Mouse (Mus musculus): ENCODE measurements around the gene Pecam1.
"Not testable (repeated sequence)": the region's sequence is repeated elsewhere in the genome, so short reads cannot be mapped to it uniquely, and the experiment has no call there.

Gene Pecam1

GRCm38 (mm10) chr11:106728402-106729366, 21.7 kb downstream of the Pecam1 start:
- DNase-seq = no peak

DNA sequence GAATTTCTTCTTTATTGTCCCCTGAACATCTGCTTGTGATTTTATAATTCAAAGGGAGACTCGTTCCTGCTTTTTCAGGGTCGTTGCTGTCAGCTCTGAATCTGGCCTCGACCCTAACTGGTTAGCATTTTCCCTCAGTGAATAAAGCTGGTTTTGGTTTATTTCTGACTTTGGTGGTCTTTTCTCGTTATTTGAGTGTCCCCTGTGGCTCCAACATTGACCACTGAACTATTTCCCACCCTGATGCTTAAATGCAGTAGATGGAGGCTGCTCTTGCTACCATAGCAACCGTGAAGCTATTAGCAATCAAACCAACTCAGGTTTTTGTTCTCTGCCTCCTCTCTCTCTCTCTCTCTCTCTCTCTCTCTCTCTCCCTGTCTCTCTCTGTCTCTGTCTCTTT, 22.5 kb downstream of the Pecam1 start:
- no peak for DNase-seq

DNA sequence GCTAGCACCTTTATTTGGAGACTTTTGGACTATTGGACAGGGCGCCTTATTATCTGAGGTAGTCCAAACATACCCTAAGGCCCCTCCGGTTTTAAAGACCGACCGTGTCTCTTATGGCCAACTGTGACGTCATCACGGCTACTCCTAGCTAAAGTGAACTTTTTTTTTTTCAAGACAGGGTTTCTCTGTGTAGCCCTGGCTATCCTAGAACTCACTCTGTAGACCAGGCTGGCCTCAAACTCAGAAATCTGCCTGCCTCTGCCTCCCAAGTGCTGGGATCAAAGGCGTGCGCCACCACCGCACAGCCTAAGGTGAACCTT, 25.6 kb downstream of the Pecam1 start:
- not testable (repeated sequence) for DNase-seq

- DNase-seq = no peak
Observed at GRCm38 (mm10) chr11:106724176-106724915, 26.1 kb downstream of the Pecam1 start.

DNA sequence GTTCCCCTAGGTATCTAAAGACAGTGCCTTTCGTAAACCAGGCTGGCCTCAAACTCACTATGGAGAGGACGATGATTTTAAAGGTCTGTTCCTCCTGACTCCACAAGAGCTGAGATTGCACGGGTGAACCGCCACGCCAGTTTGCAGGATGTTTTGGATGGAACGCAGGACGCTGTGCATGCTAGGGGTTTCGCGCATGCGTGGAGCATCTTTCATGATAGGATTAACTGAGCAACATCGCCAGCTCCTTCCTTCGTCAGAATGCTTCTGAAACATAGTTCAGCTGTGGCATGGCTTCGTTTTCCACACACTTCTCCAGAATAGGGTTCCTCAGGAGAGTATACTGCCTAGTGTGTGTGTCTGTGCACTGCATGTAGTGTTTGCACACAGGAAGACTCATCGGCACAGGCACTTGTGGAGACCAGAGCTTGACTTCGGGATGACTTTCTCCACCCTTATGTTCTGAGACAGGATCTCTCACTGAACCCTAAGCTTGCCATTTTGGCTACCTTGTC, 26.8 kb downstream of the Pecam1 start:
- DNase-seq = no peak

- DNase-seq = peak in 1 of 2 experiments; percentile 64
Observed at GRCm38 (mm10) chr11:106722831-106723361, 27.5 kb downstream of the Pecam1 start.

- no peak for DNase-seq
Observed at GRCm38 (mm10) chr11:106720379-106720778, 30.0 kb downstream of the Pecam1 start.

GRCm38 (mm10) chr11:106716568-106716967, 33.9 kb downstream of the Pecam1 start:
- no peak for DNase-seq

GRCm38 (mm10) chr11:106715066-106715465, 35.4 kb downstream of the Pecam1 start:
- DNase-seq = peak; percentile 61 to 80

DNA sequence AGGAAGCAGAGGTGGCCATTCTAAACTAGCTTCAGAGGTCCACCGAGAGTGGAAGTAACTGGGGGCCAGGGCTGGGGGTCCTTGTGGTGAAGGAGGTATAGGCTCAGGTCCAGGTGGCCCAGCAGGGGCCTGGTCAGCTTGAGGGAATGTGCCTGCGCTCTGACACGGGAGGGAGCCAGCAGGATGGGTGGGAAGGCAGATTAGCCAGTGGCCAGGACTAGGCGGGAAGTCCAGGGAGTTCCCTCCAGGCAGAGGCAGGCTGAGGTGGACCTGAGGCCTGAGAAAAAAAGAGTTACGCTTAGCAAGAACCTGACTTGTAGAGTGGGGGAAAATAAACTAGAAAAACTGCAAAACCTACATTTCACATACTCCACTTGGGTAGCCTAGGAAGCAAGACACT, 39.6 kb downstream of the Pecam1 start:
- DNase-seq = peak in 1 of 2 experiments; percentile 47

GRCm38 (mm10) chr11:106709227-106709985, 41.0 kb downstream of the Pecam1 start:
- DNase-seq = peak; percentile 29 to 64

- no peak for DNase-seq
Observed at GRCm38 (mm10) chr11:106707866-106708265, 42.6 kb downstream of the Pecam1 start.

DNA sequence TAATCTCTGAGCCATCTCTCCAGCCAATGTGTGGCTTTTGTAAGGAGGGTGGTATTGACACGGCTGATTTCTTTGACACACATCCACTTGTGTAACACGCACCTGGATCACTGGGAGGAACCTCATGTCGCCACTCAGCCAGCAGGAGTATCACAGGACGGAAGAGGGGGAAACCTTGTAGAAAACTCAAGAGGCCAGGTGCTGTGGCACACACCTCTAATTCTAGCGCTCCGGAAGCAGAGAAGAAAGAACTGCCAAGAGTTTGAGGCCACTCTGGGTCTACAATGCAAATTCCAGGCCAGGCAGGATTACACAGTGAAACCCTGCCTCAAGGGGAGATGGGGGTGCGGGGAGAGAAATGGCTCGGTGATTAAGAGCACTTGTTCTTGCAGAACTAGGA, 43.3 kb downstream of the Pecam1 start:
- no peak for DNase-seq

- no peak for DNase-seq
Observed at GRCm38 (mm10) chr11:106706212-106706611, 44.2 kb downstream of the Pecam1 start.

GRCm38 (mm10) chr11:106704399-106705111, 45.9 kb downstream of the Pecam1 start:
- DNase-seq = peak in 1 of 2 experiments; percentile 44

DNA sequence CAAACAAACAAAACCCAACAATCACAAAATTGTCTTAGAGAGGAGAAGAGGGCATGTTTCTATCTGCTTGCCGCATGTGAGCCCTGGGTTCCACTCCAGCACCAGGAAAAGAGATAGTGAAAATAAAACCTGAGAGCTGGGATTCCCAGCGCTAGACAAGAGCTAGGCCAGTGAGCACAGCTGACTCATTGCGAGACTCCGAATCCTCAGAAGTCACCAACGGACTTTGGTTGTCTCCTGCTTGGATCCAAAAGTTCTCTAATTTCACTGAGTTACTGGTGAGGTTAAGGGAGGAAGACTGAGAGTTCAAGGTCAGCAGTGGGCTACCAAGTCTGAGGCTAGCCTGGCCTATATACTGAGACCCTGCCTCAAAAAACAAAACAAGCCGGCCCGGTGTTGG, 46.5 kb downstream of the Pecam1 start:
- DNase-seq = no peak

DNA sequence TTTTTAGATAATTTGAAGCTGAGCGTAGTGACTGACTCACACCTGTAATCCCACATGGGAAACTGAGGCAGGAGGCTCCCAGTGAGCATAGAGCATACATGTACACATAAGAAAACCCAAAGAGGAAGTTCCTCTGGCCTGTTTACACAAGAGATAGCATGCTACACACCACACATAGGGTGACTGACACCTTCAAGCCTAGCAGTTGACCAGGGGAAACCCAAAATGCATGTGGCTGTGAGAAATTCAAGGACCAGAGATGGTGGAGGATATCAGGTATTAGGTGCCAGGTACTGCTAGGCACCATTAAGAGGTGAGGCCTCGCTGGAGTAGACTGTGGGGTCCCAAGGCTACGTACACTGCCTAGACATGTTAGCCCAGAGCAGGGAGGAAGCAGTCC, 47.8 kb downstream of the Pecam1 start:
- no peak for DNase-seq

DNA sequence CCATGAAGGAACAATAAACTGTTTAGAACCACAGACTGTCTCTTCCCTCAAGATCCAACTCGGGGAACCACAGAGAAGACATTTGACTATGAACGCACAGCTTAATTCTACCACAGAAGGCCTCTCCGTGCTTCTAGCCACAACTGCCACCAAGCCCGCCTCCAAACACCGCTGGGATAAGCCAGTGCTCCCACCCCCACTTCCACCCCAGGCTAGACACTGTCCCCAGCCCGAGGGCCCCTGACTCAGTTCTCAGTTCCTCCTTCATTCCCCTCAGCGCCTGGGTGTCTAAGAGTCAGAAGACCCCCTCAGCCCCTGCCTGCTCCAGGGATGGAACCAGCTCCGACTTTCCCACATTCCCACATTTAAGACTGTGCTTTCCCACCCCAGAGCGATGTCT, 48.8 kb downstream of the Pecam1 start:
- DNase-seq = no peak

DNA sequence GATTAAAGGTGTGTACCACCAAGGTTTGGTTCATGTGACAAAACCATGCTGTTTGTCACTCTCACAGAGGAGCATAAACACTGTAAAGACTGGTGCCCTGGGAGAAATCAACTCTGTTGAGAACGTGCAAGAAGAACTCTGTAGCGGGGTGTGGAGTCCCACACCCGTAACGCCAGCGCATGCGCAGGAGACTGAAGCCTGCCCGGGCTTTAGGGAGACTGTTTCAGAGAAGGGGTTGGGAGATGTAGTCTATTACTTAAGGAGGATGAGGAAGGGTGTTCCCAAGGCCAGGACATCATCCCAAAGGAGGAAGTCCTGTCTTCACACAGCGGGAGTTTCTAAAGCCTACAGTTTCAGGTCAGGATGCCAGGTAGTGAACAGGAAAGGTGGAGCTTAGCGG, 51.3 kb downstream of the Pecam1 start:
- DNase-seq = no peak

DNA sequence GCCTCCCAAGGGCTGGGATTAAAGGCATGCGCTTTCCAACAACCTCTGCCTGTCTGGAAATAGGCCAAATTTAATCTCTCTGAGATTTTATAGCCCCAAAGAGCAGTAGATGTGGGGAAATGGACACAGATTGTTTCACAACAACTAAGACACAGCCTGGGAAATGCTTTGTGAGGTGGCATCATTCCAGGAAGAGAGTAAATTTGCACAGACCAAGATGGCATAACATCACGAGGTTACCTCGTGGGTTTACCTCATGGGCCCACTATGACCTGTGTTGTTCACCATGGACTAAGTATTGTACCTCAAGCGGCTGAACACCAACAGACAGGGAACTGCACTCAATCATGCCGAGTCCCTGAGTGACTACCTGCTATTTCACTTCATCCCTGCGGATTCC, 52.1 kb downstream of the Pecam1 start:
- no peak for DNase-seq

- DNase-seq = no peak
Observed at GRCm38 (mm10) chr11:106695917-106696316, 54.5 kb downstream of the Pecam1 start.

GRCm38 (mm10) chr11:106692890-106693289, 57.5 kb downstream of the Pecam1 start:
- DNase-seq = no peak

Data from kidney, postnatal 25 days (tissue).